Mouse (Mus musculus): ENCODE data around the gene Hs3st2.

GRCm38 (mm10) chr7:121529023-121529422 lies 137.4 kb downstream of the Hs3st2 start:
- TF ChIP-seq CTCF (IDR thresholded peaks at IDR 0.05) (no peak), EP300 (IDR thresholded peaks at IDR 0.05) (no peak)

All from lung, postnatal 0 days (tissue).